Mouse (Mus musculus): ENCODE measurements around the gene Ssrp1. TPM values are rescaled to one million over a fixed set of nuclear protein-coding genes. Genes with fewer than 3 reads are reported as not detected.

Ssrp1 gene
- polyA plus RNA-seq, 1 experiment from 2014 or later = 148 TPM

GRCm38 (mm10) chr2:85030989-85031388 lies 6.0 kb upstream of the Ssrp1 start:
- no peak overlapping the region for H3K4me3 ChIP-seq (ENCODE audit: low read length)
- H3K36me3 ChIP-seq (ENCODE audit: control insufficient read depth, insufficient read depth) = no peaks in the 10 kb centered on the region
- no peaks in the 10 kb centered on the region for H3K9me3 ChIP-seq (replicated peaks; ENCODE audit: control insufficient read depth, low read length)
- no peaks in the 10 kb centered on the region for H3K4me1 ChIP-seq (ENCODE audit: control insufficient read depth, insufficient read depth, low read length)
- H3K4me2 ChIP-seq (ENCODE audit: low read depth, low read length) = no peak overlapping the region
- no peaks in the 10 kb centered on the region for H3K27me3 ChIP-seq (ENCODE audit: control insufficient read depth, insufficient read depth, low read length)
- no peak for ATAC-seq (replicated peaks; ENCODE audit: extremely low read depth, insufficient read depth, low FRiP score)
- 47% methylated on average over 6 of the region's 6 CpGs for WGBS
- H3K27ac ChIP-seq (ENCODE audit: low read length) = no peak overlapping the region
- no peak overlapping the region for H3K9ac ChIP-seq (ENCODE audit: low read length)

- 75% methylated on average over 2 of the region's 2 CpGs for WGBS
- no peak for ATAC-seq (replicated peaks; ENCODE audit: extremely low read depth, insufficient read depth, low FRiP score)
- peaks cover 4% of the 10 kb centered on the region for H3K4me1 ChIP-seq (ENCODE audit: control insufficient read depth, insufficient read depth, low read length)
These were observed 3.9 kb upstream of the Ssrp1 start for GRCm38 (mm10) chr2:85033121-85033520.

DNA sequence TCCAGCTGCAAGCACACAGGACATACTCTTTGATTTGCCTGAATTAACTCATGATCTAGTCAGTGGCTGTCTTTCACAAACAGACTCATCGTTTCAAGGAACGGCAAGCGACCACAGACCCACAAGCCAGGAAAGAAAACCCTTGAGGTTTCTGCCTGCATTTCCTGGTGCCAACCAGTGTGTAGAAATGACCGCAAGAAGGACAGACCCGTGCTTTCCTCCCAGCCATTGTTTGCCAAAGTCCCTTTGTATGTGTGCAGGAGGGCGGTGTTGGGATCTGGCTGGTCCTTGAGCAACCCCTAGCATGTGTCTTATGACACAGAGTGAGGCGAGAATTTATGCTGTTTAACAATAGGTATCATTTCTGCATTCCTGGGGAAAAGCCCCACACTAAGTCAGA lies 2.9 kb upstream of the Ssrp1 start:
- Histone ChIP-seq H3K27me3 (ENCODE audit: control insufficient read depth, insufficient read depth, low read length) (no peaks in the 10 kb centered on the region), H3K4me2 (ENCODE audit: low read depth, low read length) (no peak overlapping the region), H3K4me3 (ENCODE audit: low read length) (no peak overlapping the region), H3K27ac (ENCODE audit: low read length) (no peak overlapping the region), H3K36me3 (ENCODE audit: control insufficient read depth, insufficient read depth) (peaks cover 2% of the 10 kb centered on the region; the same call in 1 of the 2 replicates), H3K4me1 (ENCODE audit: control insufficient read depth, insufficient read depth, low read length) (peaks cover 9% of the 10 kb centered on the region), H3K9ac (ENCODE audit: low read length) (no peak overlapping the region), H3K9me3 (replicated peaks; ENCODE audit: control insufficient read depth, low read length) (no peaks in the 10 kb centered on the region)
- no peak for ATAC-seq (replicated peaks; ENCODE audit: extremely low read depth, insufficient read depth, low FRiP score)
- WGBS = 67% methylated on average over 7 of the region's 7 CpGs

More at GRCm38 (mm10) chr2:85033121-85033520, 3.9 kb upstream of the Ssrp1 start:
- no peaks in the 10 kb centered on the region for H3K27me3 ChIP-seq (ENCODE audit: control insufficient read depth, insufficient read depth, low read length)
- H3K9ac ChIP-seq (ENCODE audit: low read length) = no peak overlapping the region
- no peaks in the 10 kb centered on the region for H3K36me3 ChIP-seq (ENCODE audit: control insufficient read depth, insufficient read depth)
- no peaks in the 10 kb centered on the region for H3K9me3 ChIP-seq (replicated peaks; ENCODE audit: control insufficient read depth, low read length)
- no peak overlapping the region for H3K4me3 ChIP-seq (ENCODE audit: low read length)
- H3K27ac ChIP-seq (ENCODE audit: low read length) = no peak overlapping the region
- no peak overlapping the region for H3K4me2 ChIP-seq (ENCODE audit: low read depth, low read length)

- peaks cover 9% of the 10 kb centered on the region for H3K4me1 ChIP-seq (ENCODE audit: control insufficient read depth, insufficient read depth, low read length)
- ATAC-seq (replicated peaks; ENCODE audit: extremely low read depth, insufficient read depth, low FRiP score) = peak; percentile 14
- H3K27ac ChIP-seq (ENCODE audit: low read length) = peak overlapping the region; percentile 33
- H3K9ac ChIP-seq (ENCODE audit: low read length) = peak overlapping the region; percentile 95
- H3K9me3 ChIP-seq (replicated peaks; ENCODE audit: control insufficient read depth, low read length) = no peaks in the 10 kb centered on the region
- H3K4me3 ChIP-seq (ENCODE audit: low read length) = peak overlapping the region; percentile 88
- H3K4me2 ChIP-seq (ENCODE audit: low read depth, low read length) = peak overlapping the region; percentile 70
- 6% methylated on average over 11 of the region's 11 CpGs for WGBS
- H3K36me3 ChIP-seq (ENCODE audit: control insufficient read depth, insufficient read depth) = peaks cover 23% of the 10 kb centered on the region
- H3K27me3 ChIP-seq (ENCODE audit: control insufficient read depth, insufficient read depth, low read length) = no peaks in the 10 kb centered on the region
These were observed 457 bp upstream of the Ssrp1 start for GRCm38 (mm10) chr2:85036507-85037046.

- ATAC-seq (replicated peaks; ENCODE audit: extremely low read depth, insufficient read depth, low FRiP score) = no peak
- peak overlapping the region; percentile 88 for H3K4me3 ChIP-seq (ENCODE audit: low read length)
- no peaks in the 10 kb centered on the region for H3K9me3 ChIP-seq (replicated peaks; ENCODE audit: control insufficient read depth, low read length)
- WGBS = 81% methylated on average over 13 of the region's 13 CpGs
- H3K4me1 ChIP-seq (ENCODE audit: control insufficient read depth, insufficient read depth, low read length) = peaks cover 9% of the 10 kb centered on the region
- peak overlapping the region; percentile 86 for H3K4me2 ChIP-seq (ENCODE audit: low read depth, low read length)
- no peaks in the 10 kb centered on the region for H3K27me3 ChIP-seq (ENCODE audit: control insufficient read depth, insufficient read depth, low read length)
- H3K36me3 ChIP-seq (ENCODE audit: control insufficient read depth, insufficient read depth) = peaks cover 39% of the 10 kb centered on the region
- peak overlapping the region; percentile 95 for H3K9ac ChIP-seq (ENCODE audit: low read length)
- H3K27ac ChIP-seq (ENCODE audit: low read length) = no peak overlapping the region
These were observed 1.3 kb downstream of the Ssrp1 start for GRCm38 (mm10) chr2:85038336-85038735.

- H3K27me3 ChIP-seq (ENCODE audit: control insufficient read depth, insufficient read depth, low read length) = no peaks in the 10 kb centered on the region
- H3K9me3 ChIP-seq (replicated peaks; ENCODE audit: control insufficient read depth, low read length) = no peaks in the 10 kb centered on the region
- H3K4me1 ChIP-seq (ENCODE audit: control insufficient read depth, insufficient read depth, low read length) = peaks cover 8% of the 10 kb centered on the region
- no peak overlapping the region for H3K27ac ChIP-seq (ENCODE audit: low read length)
- peaks cover 68% of the 10 kb centered on the region for H3K36me3 ChIP-seq (ENCODE audit: control insufficient read depth, insufficient read depth)
- WGBS = 86% methylated on average over 7 of the region's 7 CpGs
- no peak overlapping the region for H3K4me3 ChIP-seq (ENCODE audit: low read length)
- H3K9ac ChIP-seq (ENCODE audit: low read length) = no peak overlapping the region
- no peak overlapping the region for H3K4me2 ChIP-seq (ENCODE audit: low read depth, low read length)
- ATAC-seq (replicated peaks; ENCODE audit: extremely low read depth, insufficient read depth, low FRiP score) = no peak
These were observed 6.6 kb downstream of the Ssrp1 start for GRCm38 (mm10) chr2:85043623-85044022.

- H3K27me3 ChIP-seq (ENCODE audit: control insufficient read depth, insufficient read depth, low read length) = no peaks in the 10 kb centered on the region
- no peak overlapping the region for H3K27ac ChIP-seq (ENCODE audit: low read length)
- ATAC-seq (replicated peaks; ENCODE audit: extremely low read depth, insufficient read depth, low FRiP score) = no peak
- H3K4me3 ChIP-seq (ENCODE audit: low read length) = no peak overlapping the region
- H3K9me3 ChIP-seq (replicated peaks; ENCODE audit: control insufficient read depth, low read length) = no peaks in the 10 kb centered on the region
- WGBS = 74% methylated on average over 8 of the region's 8 CpGs
- H3K9ac ChIP-seq (ENCODE audit: low read length) = no peak overlapping the region
- peaks cover 50% of the 10 kb centered on the region for H3K36me3 ChIP-seq (ENCODE audit: control insufficient read depth, insufficient read depth)
- H3K4me2 ChIP-seq (ENCODE audit: low read depth, low read length) = no peak overlapping the region
- peaks cover 10% of the 10 kb centered on the region for H3K4me1 ChIP-seq (ENCODE audit: control insufficient read depth, insufficient read depth, low read length)
These were observed 9.2 kb downstream of the Ssrp1 start for GRCm38 (mm10) chr2:85046222-85046621.

DNA sequence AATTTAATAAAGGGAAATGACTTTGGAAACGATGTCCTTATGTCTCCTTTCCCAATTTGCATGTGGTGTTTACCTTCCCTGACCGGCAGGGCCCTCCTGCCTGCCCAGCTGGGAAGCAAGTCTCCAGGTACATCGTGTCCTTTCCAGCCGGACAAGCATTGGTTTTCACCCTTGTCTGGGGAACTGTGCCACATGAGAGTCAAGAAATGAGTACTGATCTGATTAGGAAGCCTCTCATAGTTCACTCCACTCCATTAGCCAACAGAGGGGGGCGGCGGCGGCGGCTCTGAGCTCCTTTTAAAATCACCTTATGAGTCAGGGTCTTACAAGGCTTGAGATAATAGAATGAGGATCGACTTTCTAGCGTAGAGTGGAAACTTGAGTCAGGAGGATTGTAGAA lies 10.0 kb downstream of the Ssrp1 start:
- H3K9ac ChIP-seq (ENCODE audit: low read length) = peak overlapping the region; percentile 81
- 47% methylated on average over 10 of the region's 10 CpGs for WGBS
- no peak for ATAC-seq (replicated peaks; ENCODE audit: extremely low read depth, insufficient read depth, low FRiP score)

GRCm38 (mm10) chr2:85047596-85048167 lies 10.6 kb downstream of the Ssrp1 start, which contains the start of gene Tnks1bp1:
Gene Tnks1bp1, plus strand, starts transcription at chr2:85048022.
- Histone ChIP-seq H3K9ac (ENCODE audit: low read length) (peak within 1 kb of the TSS; percentile 81), H3K27ac (ENCODE audit: low read length) (peak within 1 kb of the TSS; percentile 92), H3K36me3 (ENCODE audit: control insufficient read depth, insufficient read depth) (peaks cover 39% of the 10 kb centered on the region), H3K9me3 (replicated peaks; ENCODE audit: control insufficient read depth, low read length) (no peaks in the 10 kb centered on the region), H3K4me2 (ENCODE audit: low read depth, low read length) (peak within 1 kb of the TSS; percentile 80), H3K27me3 (ENCODE audit: control insufficient read depth, insufficient read depth, low read length) (no peaks in the 10 kb centered on the region), H3K4me3 (ENCODE audit: low read length) (peak within 1 kb of the TSS; percentile 81), H3K4me1 (ENCODE audit: control insufficient read depth, insufficient read depth, low read length) (peaks cover 10% of the 10 kb centered on the region)
- peak; percentile 83 for ATAC-seq (replicated peaks; ENCODE audit: extremely low read depth, insufficient read depth, low FRiP score)
- WGBS = under 1% methylated on average over 41 of the region's 42 CpGs

More for the DNA sequence above, 10.0 kb downstream of the Ssrp1 start:
- H3K27ac ChIP-seq (ENCODE audit: low read length) = peak overlapping the region; percentile 92; the same call in 1 of the 2 replicates
- H3K36me3 ChIP-seq (ENCODE audit: control insufficient read depth, insufficient read depth) = peaks cover 43% of the 10 kb centered on the region
- peak overlapping the region; percentile 81 for H3K4me3 ChIP-seq (ENCODE audit: low read length)
- H3K9me3 ChIP-seq (replicated peaks; ENCODE audit: control insufficient read depth, low read length) = no peaks in the 10 kb centered on the region
- H3K27me3 ChIP-seq (ENCODE audit: control insufficient read depth, insufficient read depth, low read length) = no peaks in the 10 kb centered on the region
- H3K4me2 ChIP-seq (ENCODE audit: low read depth, low read length) = peak overlapping the region; percentile 80
- peaks cover 10% of the 10 kb centered on the region for H3K4me1 ChIP-seq (ENCODE audit: control insufficient read depth, insufficient read depth, low read length)
